Mouse (Mus musculus): ENCODE results near the gene Aldh1a1.
"Not testable (repeated sequence)": the region's sequence is repeated elsewhere in the genome, so short reads cannot be mapped to it uniquely, and the experiment has no call there.

The Aldh1a1 gene

DNA sequence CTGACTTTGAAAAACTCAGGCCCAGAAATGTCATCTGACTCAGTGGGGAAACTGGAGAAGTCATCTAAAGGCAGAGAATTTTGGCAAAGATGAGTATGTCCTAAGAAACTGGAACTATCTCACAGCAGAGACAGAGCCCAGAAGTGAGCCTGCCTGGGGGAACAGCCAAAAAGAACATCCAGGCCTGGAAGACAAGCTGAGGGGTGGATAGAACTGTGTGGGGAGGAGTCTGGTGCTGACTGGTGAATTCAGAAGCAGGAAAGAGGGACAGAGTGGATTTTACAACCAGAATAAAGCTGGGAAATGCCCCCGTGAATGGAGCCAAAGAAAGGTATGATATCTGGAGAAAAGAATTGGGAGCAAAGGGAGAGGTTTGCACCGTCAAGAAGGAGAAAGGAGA is at the start of gene Aldh1a1:
TSS of gene Aldh1a1 (plus strand) at position 225 of the 400 bp plus-strand sequence.
- DNase-seq (ENCODE audit: low spot score in 2 of 2): no peak

DNA sequence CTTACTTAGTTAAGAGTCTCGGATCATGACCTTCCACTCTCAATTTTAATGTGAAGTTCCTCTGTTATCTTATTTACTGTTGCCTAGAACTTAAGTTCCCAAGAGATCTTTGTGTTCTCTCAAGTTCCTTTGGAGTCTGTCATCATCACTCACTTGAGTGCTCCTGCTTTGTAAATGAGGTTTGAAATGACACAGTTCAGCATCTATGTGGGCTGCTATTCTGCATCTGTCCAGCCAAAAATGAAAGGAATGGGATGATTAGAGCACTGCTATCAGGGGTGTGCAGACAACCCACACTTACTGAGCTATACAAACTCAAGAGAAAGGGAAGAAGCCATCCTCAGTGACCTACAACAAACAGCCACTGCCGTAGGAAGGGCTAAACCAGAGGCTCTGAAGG is 44.7 kb upstream of the Aldh1a1 start:
- no peak for DNase-seq (ENCODE audit: low spot score in 2 of 2)

DNA sequence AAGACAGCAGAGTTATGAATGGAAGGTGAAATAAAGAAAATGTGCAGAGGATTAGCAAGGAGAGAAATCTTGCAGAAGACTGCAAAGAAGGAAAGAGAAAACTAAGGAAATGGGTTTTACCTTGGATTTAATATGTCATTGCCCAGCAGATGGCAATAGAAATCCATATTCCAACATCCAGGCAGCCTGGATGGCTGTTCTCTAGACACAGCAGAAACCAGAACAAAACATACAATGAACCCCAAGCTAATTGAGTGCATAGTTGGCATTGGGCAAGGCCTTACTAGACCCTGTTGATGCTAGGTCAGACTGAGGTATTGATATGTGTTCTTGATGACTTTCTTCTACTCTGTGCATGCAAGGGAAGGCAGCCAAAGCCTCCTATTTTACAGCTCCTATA is 43.0 kb upstream of the Aldh1a1 start:
- peak; percentile 17 to 46 for DNase-seq (ENCODE audit: low spot score in 2 of 2)

DNA sequence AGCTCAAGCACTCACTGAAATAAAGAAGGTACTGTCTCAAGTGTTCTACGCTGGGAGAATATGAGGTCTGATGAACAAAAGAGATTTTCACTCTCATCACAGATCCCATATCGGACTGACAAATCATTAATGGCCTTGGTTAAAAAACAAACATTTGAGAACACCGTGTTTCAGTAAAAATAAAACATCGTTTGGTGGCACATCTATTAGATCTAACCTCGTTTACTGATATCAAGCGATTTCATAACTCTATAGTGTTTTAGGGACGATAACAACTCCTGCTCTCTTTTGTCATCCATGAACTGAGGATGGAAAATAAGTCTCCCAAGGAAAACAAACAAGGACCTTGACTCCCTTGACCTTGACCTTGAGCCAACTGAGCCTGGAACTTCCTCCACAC is 41.5 kb upstream of the Aldh1a1 start:
- DNase-seq (ENCODE audit: low spot score in 2 of 2): no peak

DNA sequence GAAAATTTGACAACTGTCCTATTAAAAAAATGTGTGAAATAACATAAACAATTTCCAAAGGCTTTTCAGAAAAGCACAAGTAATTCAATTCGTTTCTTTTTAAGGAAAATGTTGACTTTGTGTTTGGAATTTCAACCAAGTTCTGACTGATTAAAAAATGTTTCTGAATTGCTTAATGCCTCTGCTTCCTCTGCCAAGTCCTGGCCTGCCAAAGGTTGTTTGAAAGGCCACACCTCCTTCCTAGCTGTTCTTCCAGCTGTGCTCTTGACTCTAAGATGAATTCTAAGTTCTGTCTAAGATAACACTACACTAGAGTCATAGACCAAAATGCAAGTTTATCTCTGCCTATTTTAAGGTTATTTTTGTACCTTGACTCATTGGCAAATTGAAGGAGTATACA is 8.0 kb upstream of the Aldh1a1 start:
- DNase-seq (ENCODE audit: low spot score in 2 of 2): no peak

DNA sequence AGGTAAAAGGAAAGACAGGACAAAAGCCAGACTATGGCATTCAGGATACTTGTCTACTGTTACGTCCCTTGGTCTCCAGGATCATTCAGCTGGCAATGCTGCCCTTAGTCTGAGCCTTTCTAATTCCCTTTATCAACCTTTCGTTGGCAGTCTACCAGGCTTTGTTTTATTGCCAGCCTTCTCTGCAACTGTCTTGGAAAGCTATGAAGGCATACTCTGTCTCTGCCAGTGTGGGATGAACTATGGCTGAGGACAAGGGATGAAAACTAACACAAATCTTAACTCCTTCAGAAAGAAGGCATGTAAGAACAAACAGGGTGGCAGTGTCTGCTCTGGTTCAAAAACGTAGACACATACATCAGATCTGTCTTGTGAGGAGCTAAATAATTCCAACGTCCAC is 565 bp upstream of the Aldh1a1 start:
- DNase-seq (ENCODE audit: low spot score in 2 of 2): no peak

DNA sequence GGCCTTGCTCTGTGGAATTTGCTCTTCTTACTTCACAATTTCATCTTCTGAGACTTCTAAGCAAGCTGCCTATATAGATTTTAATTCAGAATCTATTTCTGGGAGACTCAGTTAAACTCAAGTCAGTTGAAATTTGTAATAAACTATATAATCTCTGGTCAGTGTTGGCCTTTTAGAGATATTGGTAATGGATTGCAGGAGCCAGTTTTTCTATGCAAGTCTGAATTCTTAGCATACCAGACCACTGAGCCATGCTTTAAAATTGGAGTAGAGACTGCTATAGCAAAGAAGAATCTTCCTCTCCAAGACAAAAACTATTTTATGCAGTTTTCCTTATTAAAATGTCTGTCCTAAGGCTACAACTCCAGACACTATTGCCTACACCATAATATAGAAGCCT is 4.0 kb downstream of the Aldh1a1 start:
- no peak for DNase-seq (ENCODE audit: low spot score in 2 of 2)

DNA sequence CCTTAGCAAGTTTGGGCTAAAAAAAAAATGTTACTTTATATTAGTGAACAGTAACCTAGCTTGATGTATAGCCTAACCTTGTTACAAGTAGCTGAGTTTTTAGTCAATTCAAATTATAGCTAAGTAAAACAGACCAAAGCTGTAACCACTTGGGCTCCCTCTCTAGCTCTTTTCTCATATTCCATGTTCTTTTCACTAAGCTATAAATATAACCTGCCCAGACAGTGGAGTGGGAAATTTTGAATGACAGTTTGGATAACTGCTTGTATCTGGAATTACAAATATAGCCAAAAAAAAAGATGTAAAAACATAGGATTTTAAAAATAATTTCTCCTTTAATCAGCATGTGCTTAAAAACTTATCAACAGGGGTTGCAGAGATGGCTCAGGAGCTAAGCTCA is 12.8 kb downstream of the Aldh1a1 start:
- DNase-seq (ENCODE audit: low spot score in 2 of 2): no peak

DNA sequence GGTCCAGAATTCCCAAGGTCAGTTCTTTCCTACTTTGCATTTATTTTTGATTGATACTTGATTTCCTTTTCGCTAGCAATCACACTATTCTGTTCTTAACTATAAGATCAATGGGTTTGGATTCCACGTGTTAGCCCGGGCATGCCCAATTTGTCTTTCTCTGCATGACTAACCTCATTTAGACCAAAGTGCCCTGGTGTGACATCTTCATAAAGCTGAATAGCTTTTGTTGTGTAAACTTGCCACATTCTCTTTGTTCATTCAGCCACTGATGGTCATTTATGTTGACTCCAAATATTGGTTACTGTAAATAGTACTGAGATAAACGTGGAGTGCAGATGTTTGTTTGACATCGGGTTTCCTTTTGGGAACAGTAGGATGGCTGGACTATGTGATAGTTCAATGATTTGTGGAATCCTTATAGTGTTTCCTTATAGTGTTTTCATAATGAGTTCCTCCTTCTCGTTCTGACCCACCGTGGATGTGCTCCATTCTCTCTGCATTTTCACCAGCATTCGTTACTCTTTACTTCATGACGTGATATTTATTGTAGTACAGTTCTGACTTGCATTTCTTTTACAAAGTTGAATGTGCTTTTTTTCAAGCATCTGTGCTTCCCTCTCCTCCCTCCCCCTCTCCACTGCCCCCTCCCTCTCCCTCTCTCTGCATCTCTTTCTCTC is 14.6 kb downstream of the Aldh1a1 start:
- no peak for DNase-seq (ENCODE audit: low spot score in 2 of 2)

DNA sequence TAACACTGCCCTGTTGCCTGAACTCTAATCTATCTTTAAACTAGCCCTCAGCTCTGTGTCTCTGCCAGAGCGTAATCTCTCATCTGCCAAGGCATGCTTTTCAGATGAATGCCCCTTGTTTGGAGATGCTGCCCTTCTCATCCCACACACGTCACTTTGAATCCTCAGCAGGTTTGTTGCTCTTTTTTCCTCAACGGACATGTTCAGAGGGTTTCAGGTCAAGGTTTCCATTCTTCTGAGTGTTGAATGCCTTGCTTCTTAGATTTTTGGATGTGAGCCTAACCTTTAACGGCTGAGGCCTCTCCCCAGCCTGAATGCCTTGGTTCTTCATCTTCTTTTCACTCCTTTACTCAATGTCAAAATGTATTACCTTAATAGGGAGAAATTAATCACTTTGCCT is 16.1 kb downstream of the Aldh1a1 start:
- no peak for DNase-seq (ENCODE audit: low spot score in 2 of 2)

DNA sequence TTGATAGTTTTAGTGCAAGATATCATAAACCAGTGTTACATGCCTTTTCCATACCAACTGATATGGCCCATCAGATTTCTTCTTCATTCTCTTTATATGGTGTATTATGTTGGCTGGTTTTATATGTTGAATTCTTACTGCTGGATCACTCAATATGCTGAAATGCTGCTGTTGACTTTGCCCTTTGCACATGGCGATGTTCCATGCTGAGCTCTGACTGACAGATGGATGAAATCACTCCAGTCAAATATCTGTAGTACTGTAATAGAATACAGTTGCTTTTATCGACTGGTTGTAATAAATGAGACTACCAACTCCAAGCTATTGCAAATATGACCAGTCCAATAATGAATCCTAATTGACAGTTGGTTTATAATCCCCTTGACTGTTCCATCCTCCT is 19.5 kb downstream of the Aldh1a1 start:
- no peak for DNase-seq (ENCODE audit: low spot score in 2 of 2)

DNA sequence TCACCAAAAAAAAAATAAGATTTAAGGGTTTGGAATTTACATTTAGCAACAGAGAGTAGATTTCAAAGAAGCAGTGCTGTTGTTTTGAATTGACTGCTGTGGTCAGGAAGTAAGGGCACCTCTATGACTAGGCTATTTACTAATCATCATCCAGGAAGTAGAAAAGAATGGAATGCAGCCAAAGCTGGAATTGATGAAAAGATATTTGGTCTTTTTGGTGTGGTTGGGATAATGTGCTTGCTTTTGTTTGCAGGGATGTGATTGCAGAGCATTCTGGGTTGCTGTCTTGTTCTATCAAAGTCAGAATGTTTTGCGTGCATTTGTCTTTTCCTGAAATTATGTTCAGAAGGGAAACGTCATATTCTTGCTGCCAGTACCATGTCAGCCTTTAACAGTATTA is 20.7 kb downstream of the Aldh1a1 start:
- no peak for DNase-seq (ENCODE audit: low spot score in 2 of 2)

DNA sequence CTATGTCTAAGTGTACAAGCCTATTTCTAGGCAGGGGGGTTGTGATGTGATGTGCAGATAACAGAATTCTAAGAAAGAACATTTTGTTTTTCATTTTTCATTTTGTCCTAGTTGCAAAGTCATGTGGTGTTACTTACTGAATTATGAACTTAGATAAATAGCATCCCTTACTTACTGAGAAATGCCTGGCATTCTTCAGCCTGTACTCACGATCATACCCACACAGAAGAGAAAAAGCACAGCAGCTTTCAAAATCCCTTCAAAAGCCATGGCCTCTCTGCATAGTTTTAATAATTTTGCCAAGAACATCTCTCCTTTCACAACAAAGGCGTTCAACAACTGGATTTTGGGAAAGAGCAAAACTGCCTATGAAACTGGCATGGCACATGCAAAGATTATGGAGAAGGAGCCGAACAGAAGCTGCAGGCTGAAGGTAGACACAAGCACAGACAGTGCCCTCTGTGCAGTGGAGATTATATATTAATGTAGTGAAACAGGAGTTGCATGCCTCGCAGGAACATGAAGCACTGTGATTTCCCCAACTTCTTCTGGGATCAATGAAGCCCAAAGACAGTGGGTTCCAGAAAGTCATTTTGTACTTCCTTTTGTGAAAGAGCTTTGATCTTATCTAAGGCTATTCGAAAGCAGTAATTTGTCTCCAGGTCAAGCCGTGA is 21.3 kb downstream of the Aldh1a1 start:
- DNase-seq (ENCODE audit: low spot score in 2 of 2): no peak

DNA sequence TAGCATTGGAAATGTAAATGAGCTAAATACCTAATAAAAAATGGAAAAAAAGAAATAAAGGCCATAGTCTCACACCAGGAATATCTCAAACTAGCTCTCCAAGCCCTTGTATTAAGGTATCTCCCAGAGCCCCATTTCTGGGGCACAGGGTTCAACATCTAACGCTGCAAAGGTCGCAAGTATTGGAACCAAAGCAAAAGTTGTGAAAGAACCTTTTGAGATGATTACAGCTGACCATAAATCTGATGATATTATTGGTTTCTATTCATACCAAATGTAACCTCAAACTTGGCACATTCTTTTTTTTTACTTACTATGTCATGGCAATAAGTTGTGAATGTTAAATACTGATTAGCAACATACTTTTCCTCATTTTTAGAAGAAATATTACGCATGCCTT is 24.0 kb downstream of the Aldh1a1 start:
- no peak for DNase-seq (ENCODE audit: low spot score in 2 of 2)

DNA sequence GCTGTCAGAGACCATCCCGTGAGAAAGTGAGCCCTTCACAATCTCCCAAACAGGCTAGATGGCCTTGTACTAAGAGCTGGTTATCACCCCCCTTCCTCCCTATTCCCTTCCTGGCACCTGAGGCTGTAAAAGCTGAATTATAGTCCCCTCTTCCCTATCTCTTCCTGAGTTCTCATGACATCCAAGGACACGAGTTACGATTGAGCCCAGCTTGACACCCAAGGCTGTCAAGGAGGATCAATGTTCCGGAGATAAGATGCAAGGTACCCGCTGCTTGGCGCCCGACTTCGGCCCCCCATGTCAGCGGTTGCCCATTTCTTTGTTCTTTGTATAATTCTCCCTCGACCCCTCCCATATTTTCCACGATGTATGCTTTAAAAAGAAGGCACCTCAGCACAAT is 36.6 kb downstream of the Aldh1a1 start:
- DNase-seq (ENCODE audit: low spot score in 2 of 2): not testable (repeated sequence)

DNA sequence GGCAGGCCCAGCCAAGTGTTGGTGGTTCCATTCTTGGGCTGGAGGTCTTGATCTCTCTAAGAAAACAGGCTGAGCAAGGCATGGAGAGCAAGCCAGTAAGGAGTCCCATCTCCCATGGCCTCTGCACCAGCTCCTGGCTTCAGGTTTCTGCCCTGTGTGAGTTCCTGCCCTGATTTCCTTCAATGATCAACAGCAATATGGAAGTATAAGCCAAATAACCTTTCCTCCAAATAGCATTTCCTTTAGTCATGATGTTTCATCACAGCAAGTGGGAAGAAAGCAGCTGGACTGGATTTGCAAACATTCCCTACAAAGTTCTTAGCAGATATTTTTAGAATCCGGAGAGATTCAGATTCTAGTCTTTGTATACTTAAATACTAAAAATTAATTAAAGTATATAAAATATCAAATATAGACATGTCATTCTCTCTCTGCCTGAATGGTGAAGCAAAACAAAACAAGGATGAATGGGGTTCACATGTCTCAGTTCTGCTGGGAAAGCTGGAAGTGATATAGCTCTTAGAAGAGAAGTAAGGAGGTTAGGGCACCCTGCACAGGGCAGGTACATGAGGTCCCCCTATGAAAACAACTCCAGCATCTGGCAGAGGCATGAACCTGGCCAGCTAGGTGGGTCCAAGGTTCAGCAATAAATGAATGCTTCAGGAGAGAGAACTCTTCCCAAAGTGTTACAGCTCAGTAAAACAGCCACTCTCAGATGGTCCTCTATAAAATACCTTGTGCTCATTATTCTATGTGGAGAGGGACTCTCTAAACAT is 37.6 kb downstream of the Aldh1a1 start:
- no peak for DNase-seq (ENCODE audit: low spot score in 2 of 2)

DNA sequence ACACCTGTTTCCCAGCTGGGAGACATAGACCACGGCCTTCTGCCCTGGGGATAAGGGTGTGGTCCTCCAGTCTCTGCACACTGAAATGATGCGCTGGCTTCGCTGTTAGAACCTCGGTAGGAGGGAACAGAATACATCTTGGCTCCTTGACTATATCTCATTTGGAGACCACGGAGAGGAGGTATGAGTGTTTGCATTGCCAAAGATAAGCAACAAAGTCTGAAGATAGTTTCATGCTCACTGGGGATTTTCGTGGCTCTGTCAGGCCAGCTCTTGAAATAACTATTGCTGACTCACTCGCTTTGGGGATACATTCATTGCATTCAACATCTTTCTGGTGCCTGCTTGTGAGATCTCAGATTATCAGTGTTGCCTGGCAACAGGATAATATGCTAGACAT is 44.0 kb downstream of the Aldh1a1 start:
- peak; percentile 62 to 68 for DNase-seq (ENCODE audit: low spot score in 2 of 2)

DNA sequence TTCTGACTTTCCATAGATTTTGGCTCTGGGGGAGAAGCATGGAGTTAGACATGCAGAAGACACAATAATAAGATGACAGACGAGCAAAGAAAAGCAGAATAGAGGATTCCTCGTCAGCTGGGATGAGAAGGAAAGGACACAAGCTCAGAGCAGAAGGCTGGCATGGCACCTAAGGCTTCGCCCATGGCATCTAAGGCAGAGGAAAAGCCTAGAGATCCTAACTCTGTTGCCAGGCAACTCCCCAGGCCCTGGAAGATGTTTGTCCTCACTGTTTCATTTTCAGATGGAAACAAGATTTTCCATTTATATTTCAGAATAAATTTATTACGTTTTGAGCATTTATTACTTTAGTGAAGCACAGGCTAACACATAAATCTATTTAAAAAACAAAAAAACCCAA is 48.5 kb downstream of the Aldh1a1 start:
- DNase-seq (ENCODE audit: low spot score in 2 of 2): no peak

DNA sequence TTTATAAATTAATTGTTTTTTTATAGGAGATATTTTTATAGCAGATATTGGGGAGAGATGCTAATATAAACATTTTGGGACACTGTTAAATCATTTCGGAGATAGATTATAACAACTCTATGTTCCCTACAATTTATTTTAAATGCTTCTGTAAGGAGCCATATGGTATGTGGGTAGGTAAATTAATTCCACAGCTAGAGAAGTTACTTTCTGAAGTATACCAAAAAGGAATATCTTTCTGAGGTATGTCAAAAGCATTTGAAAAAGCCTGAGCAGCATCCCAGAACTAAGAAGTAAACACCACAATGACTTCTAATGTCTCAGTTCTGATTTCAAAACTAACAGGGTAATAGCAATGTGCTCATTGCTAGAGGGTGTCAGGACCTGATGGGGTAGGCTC is 49.4 kb downstream of the Aldh1a1 start:
- DNase-seq (ENCODE audit: low spot score in 2 of 2): no peak

DNA sequence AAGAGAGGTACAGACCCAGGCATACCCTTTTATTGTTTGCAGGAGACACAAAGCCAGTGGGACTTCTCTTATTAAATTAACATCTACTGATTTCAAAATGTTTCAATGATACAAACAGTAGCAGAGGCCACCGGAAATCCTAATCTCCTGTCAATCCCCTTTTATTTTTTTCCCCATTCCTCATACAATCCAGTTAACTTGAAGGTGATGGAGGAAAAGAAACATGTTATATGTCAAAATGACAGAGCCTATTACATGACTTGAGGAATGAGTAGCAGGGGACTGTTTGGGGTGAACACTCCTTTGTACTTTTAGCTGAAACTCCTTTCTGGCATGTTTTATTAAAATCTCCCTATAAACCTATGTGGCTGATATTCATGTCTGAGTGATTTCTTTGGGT is 51.3 kb downstream of the Aldh1a1 start:
- DNase-seq (ENCODE audit: low spot score in 2 of 2): no peak

DNA sequence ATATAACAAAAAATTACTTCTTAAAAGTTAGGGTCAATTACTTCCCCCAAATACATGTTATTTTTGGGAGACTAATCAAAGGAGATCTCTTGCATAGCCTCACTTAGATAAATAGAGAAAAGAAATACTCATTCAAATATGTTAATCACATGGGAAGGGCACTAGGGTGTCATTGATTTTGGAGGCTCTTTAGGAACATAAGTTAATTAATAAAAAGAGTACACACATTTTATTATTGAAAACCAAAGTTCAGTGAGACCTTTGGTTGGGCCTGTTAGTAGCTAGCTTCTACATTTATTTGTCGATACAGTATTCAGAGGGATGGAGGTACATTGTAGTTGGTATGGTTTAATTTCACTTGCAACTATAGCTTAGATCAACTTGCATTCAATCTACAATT is 52.4 kb downstream of the Aldh1a1 start:
- DNase-seq (ENCODE audit: low spot score in 2 of 2): no peak

DNA sequence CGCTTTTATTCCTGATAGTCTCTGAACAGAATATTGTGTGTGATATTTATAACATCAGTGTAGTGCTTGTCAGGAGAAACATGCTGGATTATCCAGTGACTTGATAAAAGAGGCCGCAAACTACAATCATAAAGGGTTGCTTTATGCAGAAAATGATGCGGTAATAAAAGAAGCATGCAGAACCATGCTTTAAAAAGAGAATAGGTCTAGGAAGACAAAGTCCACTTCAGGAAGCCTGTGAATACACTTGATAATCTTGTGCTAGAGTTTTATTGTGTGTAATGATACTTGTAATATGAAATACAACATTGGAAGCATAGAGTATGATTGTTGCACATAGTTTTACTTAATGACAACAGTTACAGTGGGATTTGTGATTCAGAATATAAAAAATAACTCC is 54.5 kb downstream of the Aldh1a1 start:
- DNase-seq (ENCODE audit: low spot score in 2 of 2): no peak

DNA sequence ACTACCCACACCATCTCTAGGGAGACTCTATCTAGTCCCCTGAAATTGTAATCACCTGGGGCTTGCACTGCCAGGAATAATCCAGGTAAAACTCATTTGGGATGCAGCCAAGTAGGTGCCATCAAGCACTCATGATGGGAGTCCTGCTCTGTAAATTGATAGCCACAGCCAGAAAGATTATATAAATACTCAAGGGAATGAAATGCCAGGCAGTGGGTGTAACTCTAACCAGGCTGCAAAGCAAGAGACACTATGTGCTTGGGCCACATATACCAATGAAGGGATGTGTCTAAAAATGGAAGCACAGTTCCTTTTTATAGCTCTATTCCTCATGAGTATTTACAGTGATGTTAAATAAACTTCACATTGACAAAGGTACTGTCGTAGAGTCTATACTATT is 56.9 kb downstream of the Aldh1a1 start:
- DNase-seq (ENCODE audit: low spot score in 2 of 2): no peak
